Mouse (Mus musculus): ENCODE measurements around the gene Defb45. TPM values are rescaled to one million over a fixed set of nuclear protein-coding genes. Genes with fewer than 3 reads are reported as not detected.

The Defb45 gene
- polyA plus RNA-seq (2014; fragmentation: Nextera tagmentation; extraction: Ambion mirVana), result not detected in 2 replicates

GRCm38 (mm10) chr2:152599299-152599698 lies at the start of gene Defb45:
Defb45 (minus strand) TSS chr2:152599399.
- Histone ChIP-seq H3K4me2 (no peak within 1 kb of the TSS), H3K36me3 (ENCODE audit: insufficient read depth) (no peaks in the 10 kb centered on the region), H3K9ac (no peak within 1 kb of the TSS), H3K4me3 (ENCODE audit: low read depth, low read length) (no peak within 1 kb of the TSS), H3K27ac (ENCODE audit: low read depth) (no peak within 1 kb of the TSS), H3K27me3 (ENCODE audit: insufficient read depth, low read length) (no peaks in the 10 kb centered on the region), H3K9me3 (ENCODE audit: low read depth, low read length) (no peaks in the 10 kb centered on the region), H3K4me1 (ENCODE audit: insufficient read depth) (no peaks in the 10 kb centered on the region)
- TF ChIP-seq CTCF (IDR thresholded peaks at IDR 0.05; ENCODE audit: low read depth), result no peak
- ATAC-seq (ENCODE audit: insufficient read depth), result no peak
- DNase-seq, result no peak
- WGBS, result 53% methylated on average over 7 of the region's 7 CpGs

- Histone ChIP-seq H3K27me3 (ENCODE audit: insufficient read depth, low read length) (no peaks in the 10 kb centered on the region), H3K9me3 (ENCODE audit: low read depth, low read length) (no peaks in the 10 kb centered on the region), H3K4me3 (ENCODE audit: low read depth, low read length) (no peak overlapping the region), H3K27ac (ENCODE audit: low read depth) (peak overlapping the region; percentile 48), H3K4me2 (no peak overlapping the region), H3K36me3 (ENCODE audit: insufficient read depth) (no peaks in the 10 kb centered on the region), H3K9ac (no peak overlapping the region), H3K4me1 (ENCODE audit: insufficient read depth) (peaks cover 11% of the 10 kb centered on the region)
- TF ChIP-seq CTCF (IDR thresholded peaks at IDR 0.05; ENCODE audit: low read depth), result no peak
- WGBS, result 22% methylated on average over 11 of the region's 11 CpGs
- DNase-seq (peak; percentile 58), ATAC-seq (ENCODE audit: insufficient read depth) (0 out of 2 replicates have a peak, but pooled peaks have one; percentile 10)
Observed at GRCm38 (mm10) chr2:152639406-152640113, 40.4 kb upstream of the Defb45 start.

GRCm38 (mm10) chr2:152638865-152639264 lies 39.7 kb upstream of the Defb45 start:
- ATAC-seq (ENCODE audit: insufficient read depth) (no peak), DNase-seq (no peak)
- Histone ChIP-seq H3K27ac (ENCODE audit: low read depth) (peak overlapping the region; percentile 48; the same call in 1 of the 2 replicates), H3K9me3 (ENCODE audit: low read depth, low read length) (no peaks in the 10 kb centered on the region), H3K36me3 (ENCODE audit: insufficient read depth) (no peaks in the 10 kb centered on the region), H3K27me3 (ENCODE audit: insufficient read depth, low read length) (no peaks in the 10 kb centered on the region), H3K4me2 (no peak overlapping the region), H3K4me1 (ENCODE audit: insufficient read depth) (peaks cover 11% of the 10 kb centered on the region), H3K4me3 (ENCODE audit: low read depth, low read length) (no peak overlapping the region), H3K9ac (no peak overlapping the region)
- no peak for TF ChIP-seq CTCF (IDR thresholded peaks at IDR 0.05; ENCODE audit: low read depth)
- 58% methylated on average over 6 of the region's 6 CpGs for WGBS

DNA sequence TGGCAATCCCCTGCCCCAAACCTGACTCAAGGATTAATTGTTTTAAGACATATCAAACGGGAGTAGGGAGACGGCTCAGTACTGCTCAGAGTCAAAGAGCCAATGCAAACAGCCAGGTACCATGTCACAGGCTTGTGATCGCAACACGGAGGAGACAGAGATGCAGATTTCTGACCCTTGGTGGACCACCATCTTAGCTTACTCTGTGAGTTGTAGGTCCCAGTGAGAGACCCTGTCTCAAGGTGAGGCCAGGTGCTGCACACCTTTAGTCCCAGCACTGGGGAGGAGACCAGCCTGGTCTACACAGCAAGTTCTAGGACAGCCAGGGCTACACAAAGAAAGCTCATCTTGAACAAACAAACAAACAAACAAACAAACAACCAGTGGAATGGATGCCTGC lies 38.2 kb upstream of the Defb45 start:
- H3K27me3 ChIP-seq (ENCODE audit: insufficient read depth, low read length), result no peaks in the 10 kb centered on the region
- 75% methylated on average over 4 of the region's 4 CpGs for WGBS
- ATAC-seq (ENCODE audit: insufficient read depth) (no peak), DNase-seq (no peak)
- H3K9me3 ChIP-seq (ENCODE audit: low read depth, low read length), result no peaks in the 10 kb centered on the region
- no peaks in the 10 kb centered on the region for H3K36me3 ChIP-seq (ENCODE audit: insufficient read depth)
- no peak overlapping the region for H3K9ac ChIP-seq
- H3K4me1 ChIP-seq (ENCODE audit: insufficient read depth), result peaks cover 11% of the 10 kb centered on the region
- no peak overlapping the region for H3K4me3 ChIP-seq (ENCODE audit: low read depth, low read length)
- peak overlapping the region; percentile 97 for H3K27ac ChIP-seq (ENCODE audit: low read depth)
- H3K4me2 ChIP-seq, result no peak overlapping the region
- no peak for TF ChIP-seq CTCF (IDR thresholded peaks at IDR 0.05; ENCODE audit: low read depth)

DNA sequence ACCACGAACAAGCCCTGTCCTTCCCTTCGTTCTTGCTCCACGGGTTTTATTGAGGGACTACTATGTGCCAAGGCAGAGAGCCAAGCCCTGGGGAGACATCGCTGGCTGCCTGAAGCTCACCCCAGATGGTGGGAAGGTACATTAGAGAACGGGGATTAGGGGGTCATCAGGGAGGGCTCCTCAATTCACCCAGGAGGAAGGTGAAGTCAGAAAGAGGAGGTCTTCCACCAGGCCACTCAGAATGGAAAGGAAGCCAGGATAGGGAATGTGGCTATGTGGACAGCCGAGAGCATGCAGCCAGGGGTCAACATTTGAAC lies 37.8 kb upstream of the Defb45 start:
- ATAC-seq (ENCODE audit: insufficient read depth) (no peak; the same call in 1 of the 2 replicates), DNase-seq (no peak)
- no peaks in the 10 kb centered on the region for H3K9me3 ChIP-seq (ENCODE audit: low read depth, low read length)
- H3K9ac ChIP-seq, result no peak overlapping the region; the same call in 1 of the 2 replicates
- H3K4me2 ChIP-seq, result peak overlapping the region; percentile 42
- peaks cover 11% of the 10 kb centered on the region for H3K4me1 ChIP-seq (ENCODE audit: insufficient read depth)
- H3K27me3 ChIP-seq (ENCODE audit: insufficient read depth, low read length), result no peaks in the 10 kb centered on the region
- peak overlapping the region; percentile 97 for H3K27ac ChIP-seq (ENCODE audit: low read depth)
- H3K4me3 ChIP-seq (ENCODE audit: low read depth, low read length), result no peak overlapping the region
- no peaks in the 10 kb centered on the region for H3K36me3 ChIP-seq (ENCODE audit: insufficient read depth)
- WGBS, result 47% methylated on average over 6 of the region's 6 CpGs
- no peak for TF ChIP-seq CTCF (IDR thresholded peaks at IDR 0.05; ENCODE audit: low read depth)

- no peak for TF ChIP-seq CTCF (IDR thresholded peaks at IDR 0.05; ENCODE audit: low read depth)
- Histone ChIP-seq H3K9me3 (ENCODE audit: low read depth, low read length) (no peaks in the 10 kb centered on the region), H3K27ac (ENCODE audit: low read depth) (peak overlapping the region; percentile 97), H3K9ac (peak overlapping the region; percentile 5; the same call in 1 of the 2 replicates), H3K4me2 (peak overlapping the region; percentile 42), H3K4me1 (ENCODE audit: insufficient read depth) (peaks cover 11% of the 10 kb centered on the region), H3K4me3 (ENCODE audit: low read depth, low read length) (no peak overlapping the region), H3K27me3 (ENCODE audit: insufficient read depth, low read length) (no peaks in the 10 kb centered on the region), H3K36me3 (ENCODE audit: insufficient read depth) (no peaks in the 10 kb centered on the region)
- ATAC-seq (ENCODE audit: insufficient read depth) (peak; percentile 80), DNase-seq (peak; percentile 91)
- 32% methylated on average over 23 of the region's 23 CpGs for WGBS
Observed at GRCm38 (mm10) chr2:152636246-152637005, 37.2 kb upstream of the Defb45 start.

DNA sequence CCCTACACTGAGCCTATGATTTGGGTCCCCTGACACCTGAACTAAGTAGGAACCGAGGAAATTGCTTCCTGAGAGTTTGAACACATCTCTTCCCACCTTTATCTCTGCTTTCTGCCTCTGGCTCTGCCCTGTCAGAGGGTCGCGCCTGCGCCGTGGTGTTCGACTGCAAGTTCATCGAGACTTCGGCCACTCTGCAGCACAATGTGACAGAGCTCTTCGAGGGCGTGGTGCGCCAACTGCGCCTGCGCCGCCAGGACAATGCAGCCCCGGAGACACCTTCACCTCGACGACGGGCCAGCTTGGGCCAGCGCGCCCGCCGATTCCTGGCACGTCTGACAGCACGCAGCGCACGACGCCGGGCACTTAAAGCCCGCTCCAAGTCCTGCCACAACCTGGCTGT lies 35.1 kb upstream of the Defb45 start:
- 61% methylated on average over 29 of the region's 29 CpGs for WGBS
- no peak overlapping the region for H3K4me2 ChIP-seq
- no peak overlapping the region for H3K9ac ChIP-seq
- no peaks in the 10 kb centered on the region for H3K36me3 ChIP-seq (ENCODE audit: insufficient read depth)
- ATAC-seq (ENCODE audit: insufficient read depth) (no peak), DNase-seq (no peak)
- no peak overlapping the region for H3K27ac ChIP-seq (ENCODE audit: low read depth)
- H3K4me1 ChIP-seq (ENCODE audit: insufficient read depth), result peaks cover 7% of the 10 kb centered on the region
- no peak for TF ChIP-seq CTCF (IDR thresholded peaks at IDR 0.05; ENCODE audit: low read depth)
- H3K9me3 ChIP-seq (ENCODE audit: low read depth, low read length), result no peaks in the 10 kb centered on the region
- no peak overlapping the region for H3K4me3 ChIP-seq (ENCODE audit: low read depth, low read length)
- no peaks in the 10 kb centered on the region for H3K27me3 ChIP-seq (ENCODE audit: insufficient read depth, low read length)
